Mouse (Mus musculus): ENCODE results near the gene Pdxdc1. TPM values are rescaled to one million over a fixed set of nuclear protein-coding genes. Genes with fewer than 3 reads are reported as not detected.
"Not testable (repeated sequence)": the region's sequence is repeated elsewhere in the genome, so short reads cannot be mapped to it uniquely, and the experiment has no call there.

Gene Pdxdc1
- polyA plus RNA-seq, 1 experiment, result 77.3 TPM

- Histone ChIP-seq H3K36me3 (ENCODE audit: control insufficient read depth, insufficient read depth, low read length) (peaks cover 2% of the 10 kb centered on the region; the same call in 1 of the 2 replicates), H3K27me3 (replicated peaks; ENCODE audit: control insufficient read depth, insufficient read depth, low read length) (no peaks in the 10 kb centered on the region), H3K4me1 (ENCODE audit: control insufficient read depth, insufficient read depth, low read length) (peaks cover 2% of the 10 kb centered on the region; the same call in 1 of the 2 replicates), H3K27ac (ENCODE audit: insufficient read depth, low read depth, low read length) (peak overlapping the region; percentile 61), H3K4me3 (ENCODE audit: insufficient read depth, low read depth, low read length) (peak overlapping the region; percentile 65)
- 6% methylated on average over 28 of the region's 28 CpGs for WGBS
- TF ChIP-seq POLR2A (IDR thresholded peaks at IDR 0.05; ENCODE audit: low read depth, low read length) (peak; percentile 87), CTCF (conservative IDR thresholded peaks at IDR 0.05; ENCODE audit: insufficient read depth, insufficient read length, low read depth, low read length) (no peak)
- DNase-seq, result peak; percentile 95
These were observed 37.4 kb upstream of the Pdxdc1 start for GRCm38 (mm10) chr16:13940139-13940846.

GRCm38 (mm10) chr16:13927456-13928075 is 24.6 kb upstream of the Pdxdc1 start:
- H3K27me3 ChIP-seq (replicated peaks; ENCODE audit: control insufficient read depth, insufficient read depth, low read length), result no peaks in the 10 kb centered on the region
- DNase-seq, result peak; percentile 68
- no peak overlapping the region for H3K4me3 ChIP-seq (ENCODE audit: insufficient read depth, low read depth, low read length)
- peaks cover 17% of the 10 kb centered on the region for H3K4me1 ChIP-seq (ENCODE audit: control insufficient read depth, insufficient read depth, low read length)
- TF ChIP-seq CTCF (conservative IDR thresholded peaks at IDR 0.05; ENCODE audit: insufficient read depth, insufficient read length, low read depth, low read length), result no peak
- TF ChIP-seq POLR2A (IDR thresholded peaks at IDR 0.05; ENCODE audit: low read depth, low read length), result no peak
- 58% methylated on average over 4 of the region's 4 CpGs for WGBS
- no peaks in the 10 kb centered on the region for H3K36me3 ChIP-seq (ENCODE audit: control insufficient read depth, insufficient read depth, low read length)
- peak overlapping the region; percentile 68; the same call in 1 of the 2 replicates for H3K27ac ChIP-seq (ENCODE audit: insufficient read depth, low read depth, low read length)

- peak; percentile 77 for DNase-seq
- 58% methylated on average over 5 of the region's 5 CpGs for WGBS
- not testable (repeated sequence) for H3K27me3 ChIP-seq (replicated peaks; ENCODE audit: control insufficient read depth, insufficient read depth, low read length); H3K4me3 ChIP-seq (ENCODE audit: insufficient read depth, low read depth, low read length); H3K36me3 ChIP-seq (ENCODE audit: control insufficient read depth, insufficient read depth, low read length)
- Histone ChIP-seq H3K27ac (ENCODE audit: insufficient read depth, low read depth, low read length) (peak overlapping the region; percentile 87; the same call in 1 of the 2 replicates), H3K4me1 (ENCODE audit: control insufficient read depth, insufficient read depth, low read length) (peaks cover 14% of the 10 kb centered on the region)
These were observed 20.0 kb upstream of the Pdxdc1 start for GRCm38 (mm10) chr16:13922966-13923365.

GRCm38 (mm10) chr16:13922499-13922898 is 19.6 kb upstream of the Pdxdc1 start:
- WGBS, result 72% methylated on average over 3 of the region's 3 CpGs
- not testable (repeated sequence) for H3K36me3 ChIP-seq (ENCODE audit: control insufficient read depth, insufficient read depth, low read length)

GRCm38 (mm10) chr16:13921781-13922180 is 18.9 kb upstream of the Pdxdc1 start:
- TF ChIP-seq POLR2A (IDR thresholded peaks at IDR 0.05; ENCODE audit: low read depth, low read length) (no peak), CTCF (conservative IDR thresholded peaks at IDR 0.05; ENCODE audit: insufficient read depth, insufficient read length, low read depth, low read length) (no peak)
- peak overlapping the region; percentile 87 for H3K27ac ChIP-seq (ENCODE audit: insufficient read depth, low read depth, low read length)
- H3K4me1 ChIP-seq (ENCODE audit: control insufficient read depth, insufficient read depth, low read length), result 0 out of 2 replicates have a peak, but pooled peaks cover 5% of the 10 kb centered on the region
- H3K4me3 ChIP-seq (ENCODE audit: insufficient read depth, low read depth, low read length), result no peak overlapping the region
- no peaks in the 10 kb centered on the region for H3K27me3 ChIP-seq (replicated peaks; ENCODE audit: control insufficient read depth, insufficient read depth, low read length)
- 97% methylated on average over 7 of the region's 7 CpGs for whole genome bisulfite sequencing
- no peaks in the 10 kb centered on the region for H3K36me3 ChIP-seq (ENCODE audit: control insufficient read depth, insufficient read depth, low read length)
- no peak for DNase-seq

More at GRCm38 (mm10) chr16:13922499-13922898, 19.6 kb upstream of the Pdxdc1 start:
- H3K27ac ChIP-seq (ENCODE audit: insufficient read depth, low read depth, low read length), result peak overlapping the region; percentile 87
- peak; percentile 45 for DNase-seq
- not testable (repeated sequence) for H3K4me3 ChIP-seq (ENCODE audit: insufficient read depth, low read depth, low read length); H3K27me3 ChIP-seq (replicated peaks; ENCODE audit: control insufficient read depth, insufficient read depth, low read length)
- H3K4me1 ChIP-seq (ENCODE audit: control insufficient read depth, insufficient read depth, low read length), result peaks cover 11% of the 10 kb centered on the region

GRCm38 (mm10) chr16:13921063-13921462 is 18.1 kb upstream of the Pdxdc1 start:
- 90% methylated on average over 6 of the region's 6 CpGs for WGBS
- 0 out of 2 replicates have a peak, but pooled peaks cover 3% of the 10 kb centered on the region for H3K4me1 ChIP-seq (ENCODE audit: control insufficient read depth, insufficient read depth, low read length)
- peak; percentile 45 for DNase-seq
- H3K27me3 ChIP-seq (replicated peaks; ENCODE audit: control insufficient read depth, insufficient read depth, low read length), result no peaks in the 10 kb centered on the region
- H3K36me3 ChIP-seq (ENCODE audit: control insufficient read depth, insufficient read depth, low read length), result no peaks in the 10 kb centered on the region
- no peak overlapping the region for H3K27ac ChIP-seq (ENCODE audit: insufficient read depth, low read depth, low read length)
- peak; percentile 69 for TF ChIP-seq CTCF (conservative IDR thresholded peaks at IDR 0.05; ENCODE audit: insufficient read depth, insufficient read length, low read depth, low read length)
- no peak for TF ChIP-seq POLR2A (IDR thresholded peaks at IDR 0.05; ENCODE audit: low read depth, low read length)
- no peak overlapping the region for H3K4me3 ChIP-seq (ENCODE audit: insufficient read depth, low read depth, low read length)

- Histone ChIP-seq H3K36me3 (ENCODE audit: control insufficient read depth, insufficient read depth, low read length) (no peaks in the 10 kb centered on the region), H3K4me3 (ENCODE audit: insufficient read depth, low read depth, low read length) (no peak overlapping the region), H3K4me1 (ENCODE audit: control insufficient read depth, insufficient read depth, low read length) (0 out of 2 replicates have a peak, but pooled peaks cover 3% of the 10 kb centered on the region), H3K27ac (ENCODE audit: insufficient read depth, low read depth, low read length) (no peak overlapping the region), H3K27me3 (replicated peaks; ENCODE audit: control insufficient read depth, insufficient read depth, low read length) (no peaks in the 10 kb centered on the region)
- TF ChIP-seq CTCF (conservative IDR thresholded peaks at IDR 0.05; ENCODE audit: insufficient read depth, insufficient read length, low read depth, low read length), result no peak
- TF ChIP-seq POLR2A (IDR thresholded peaks at IDR 0.05; ENCODE audit: low read depth, low read length), result no peak
- no peak for DNase-seq
- WGBS, result 93% methylated on average over 5 of the region's 5 CpGs
These were observed 17.2 kb upstream of the Pdxdc1 start for GRCm38 (mm10) chr16:13920093-13920492.
